Mouse (Mus musculus) heart, embryonic 14.5 days (tissue): ENCODE results near the gene Basp1. TPM values are rescaled to one million over a fixed set of nuclear protein-coding genes. Genes with fewer than 3 reads are reported as not detected.
A peak's percentile ranks its signal among the peaks of the same experiment; 100 is the strongest.

Experiments used
- ATAC-seq: fragments of 200-750 bp; cut with Nextera tagmentation; 2 replicates; pipeline ENCODE4 v1.8.0; 2017; ENCODE audit warnings: low read depth, moderate TSS enrichment; ENCODE audit not compliant: insufficient number of reproducible peaks, insufficient read depth, low FRiP score
- H3K27ac ChIP-seq, 2 experiments: fragments of 200-500 bp in 1 of 2; fragments of 300-500 bp in 1 of 2; sonication (generic) in 1 of 2; replicated peaks in 1 of 2; 2 replicates each; pipeline ENCODE4 v1.5.1; 2012 to 2014; ENCODE audit warnings: low read depth in 2 of 2, low read length in 2 of 2, control low read depth in 1 of 2, mild to moderate bottlenecking in 1 of 2, mixed read lengths in 1 of 2; ENCODE audit not compliant: control insufficient read depth in 1 of 2, insufficient read depth in 1 of 2
- H3K27me3 ChIP-seq: fragments of 300-500 bp; sonication (generic); 2 replicates; pipeline ENCODE4 v1.6.1; 2014; ENCODE audit warnings: mild to moderate bottlenecking, low read length, control low read depth; ENCODE audit not compliant: control insufficient read depth, insufficient read depth
- H3K36me3 ChIP-seq: fragments of 300-500 bp; sonication (generic); 2 replicates; pipeline ENCODE4 v1.6.1; 2014; ENCODE audit warnings: mild to moderate bottlenecking, control low read depth, low read length, mixed read lengths; ENCODE audit not compliant: control insufficient read depth, insufficient read depth
- H3K4me1 ChIP-seq, 2 experiments: fragments of 200-500 bp in 1 of 2; fragments of 300-500 bp in 1 of 2; sonication (generic) in 1 of 2; 2 replicates each; pipeline ENCODE4 v1.6.1; 2012 to 2014; ENCODE audit warnings: low read length in 2 of 2, control low read depth in 1 of 2, mixed read lengths in 1 of 2; ENCODE audit not compliant: control insufficient read depth in 2 of 2, insufficient read depth in 2 of 2
- H3K4me2 ChIP-seq: fragments of 300-500 bp; sonication (generic); 2 replicates; pipeline ENCODE4 v1.6.1; 2014; ENCODE audit warnings: mild to moderate bottlenecking, low read length
- H3K4me3 ChIP-seq, 2 experiments: fragments of 200-500 bp in 1 of 2; fragments of 300-500 bp in 1 of 2; sonication (generic) in 1 of 2; 2 replicates each; pipeline ENCODE4 v1.5.1; 2012 to 2014; ENCODE audit warnings: low read length in 2 of 2, mild to moderate bottlenecking in 2 of 2, control low read depth in 1 of 2, low read depth in 1 of 2, moderate library complexity in 1 of 2; ENCODE audit not compliant: control insufficient read depth in 1 of 2, insufficient read depth in 1 of 2
- H3K9ac ChIP-seq: fragments of 300-500 bp; sonication (generic); 2 replicates; pipeline ENCODE4 v1.6.1; 2014; ENCODE audit warnings: mild to moderate bottlenecking, low read length
- H3K9me3 ChIP-seq: fragments of 300-500 bp; sonication (generic); 2 replicates; pipeline ENCODE4 v1.6.1; 2016; ENCODE audit warnings: low read length, control low read depth; ENCODE audit not compliant: control insufficient read depth
- WGBS: fragments of 180-500 bp; shearing (Covaris S2); extraction: QIAGEN DNeasy Blood & Tissue Kit; methylation state at CpG from one replicate; pipeline ENCODE4 v1.1.7; 2014; 5-methylcytosine and 5-hydroxymethylcytosine counted together
- polyA plus RNA-seq: library from polyadenylated mRNA; unstranded; fragments of >200 nt; fragmentation: Nextera tagmentation; extraction: Ambion mirVana; gene quantifications from 2 replicates; pipeline ENCODE4 v1.2.1, GENCODE M21; 2014

Basp1 gene
- polyA plus RNA-seq, 1 experiment from 2014 or later = 9.4 TPM

- peak; percentile 31; the same call in 1 of the 2 replicates for ATAC-seq
- Histone ChIP-seq H3K27ac (no peak overlapping the region), H3K4me3 (peak overlapping the region; percentile 48 to 54), H3K4me2 (peak overlapping the region; percentile 86), H3K9ac (peak overlapping the region; percentile 78), H3K36me3 (no peaks in the 10 kb centered on the region), H3K4me1 (peaks cover 0 to 5% of the 10 kb centered on the region in 2 experiments; a peak in 1 of 4 replicates), H3K9me3 (no peaks in the 10 kb centered on the region), H3K27me3 (no peaks in the 10 kb centered on the region)
- 8% methylated on average over 75 of the region's 97 CpGs for WGBS
Measured at GRCm38 (mm10) chr15:25364160-25364818, 49.3 kb downstream of the Basp1 start.

- no peaks in the 10 kb centered on the region for H3K9me3 ChIP-seq
- ATAC-seq = no peak
- H3K4me2 ChIP-seq = peak overlapping the region; percentile 86
- no peaks in the 10 kb centered on the region for H3K36me3 ChIP-seq
- peak overlapping the region in 1 of 2 experiments; percentile 54; a peak in 2 of 4 replicates for H3K4me3 ChIP-seq
- H3K27me3 ChIP-seq = no peaks in the 10 kb centered on the region
- H3K4me1 ChIP-seq = peaks cover 0 to 5% of the 10 kb centered on the region in 2 experiments; a peak in 1 of 4 replicates
- H3K9ac ChIP-seq = no peak overlapping the region
- WGBS = 88% methylated on average over 9 of the region's 9 CpGs
- H3K27ac ChIP-seq = no peak overlapping the region
Measured at GRCm38 (mm10) chr15:25363636-25364035, 49.9 kb downstream of the Basp1 start.

- H3K27ac ChIP-seq = no peak overlapping the region
- H3K27me3 ChIP-seq = no peaks in the 10 kb centered on the region
- no peak overlapping the region for H3K4me2 ChIP-seq
- WGBS = 63% methylated on average over 5 of the region's 5 CpGs
- peaks cover 0 to 5% of the 10 kb centered on the region in 2 experiments; a peak in 1 of 4 replicates for H3K4me1 ChIP-seq
- no peak overlapping the region for H3K9ac ChIP-seq
- no peak overlapping the region for H3K4me3 ChIP-seq
- no peaks in the 10 kb centered on the region for H3K9me3 ChIP-seq
- no peaks in the 10 kb centered on the region for H3K36me3 ChIP-seq
- ATAC-seq = no peak
Measured at GRCm38 (mm10) chr15:25360825-25361224, 52.7 kb downstream of the Basp1 start.

- WGBS = 33% methylated on average over 14 of the region's 14 CpGs
- Histone ChIP-seq H3K4me1 (no peaks in the 10 kb centered on the region), H3K9ac (0 out of 2 replicates have a peak overlapping the region, but pooled peaks have one; percentile 21), H3K27me3 (no peaks in the 10 kb centered on the region), H3K36me3 (no peaks in the 10 kb centered on the region), H3K27ac (no peak overlapping the region), H3K9me3 (no peaks in the 10 kb centered on the region), H3K4me3 (peak overlapping the region; percentile 26 to 30), H3K4me2 (peak overlapping the region; percentile 60)
- ATAC-seq = no peak
Measured at GRCm38 (mm10) chr15:25358680-25359097, 54.9 kb downstream of the Basp1 start.

GRCm38 (mm10) chr15:25355339-25355738, 58.2 kb downstream of the Basp1 start:
- Histone ChIP-seq H3K9ac (no peak overlapping the region), H3K4me3 (no peak overlapping the region), H3K27me3 (no peaks in the 10 kb centered on the region), H3K9me3 (no peaks in the 10 kb centered on the region), H3K36me3 (no peaks in the 10 kb centered on the region), H3K4me2 (no peak overlapping the region), H3K4me1 (no peaks in the 10 kb centered on the region), H3K27ac (no peak overlapping the region)
- no peak for ATAC-seq
- WGBS = 60% methylated on average over 5 of the region's 5 CpGs

GRCm38 (mm10) chr15:25354738-25355137, 58.8 kb downstream of the Basp1 start:
- no peaks in the 10 kb centered on the region for H3K36me3 ChIP-seq
- no peak overlapping the region for H3K9ac ChIP-seq
- ATAC-seq = no peak
- H3K4me2 ChIP-seq = no peak overlapping the region
- no peak overlapping the region for H3K4me3 ChIP-seq
- no peaks in the 10 kb centered on the region for H3K4me1 ChIP-seq
- 60% methylated on average over 6 of the region's 6 CpGs for WGBS
- no peaks in the 10 kb centered on the region for H3K27me3 ChIP-seq
- no peaks in the 10 kb centered on the region for H3K9me3 ChIP-seq
- no peak overlapping the region for H3K27ac ChIP-seq

GRCm38 (mm10) chr15:25353498-25353897, 60.1 kb downstream of the Basp1 start:
- no peak overlapping the region for H3K4me3 ChIP-seq
- H3K9ac ChIP-seq = no peak overlapping the region
- no peak overlapping the region for H3K4me2 ChIP-seq
- H3K4me1 ChIP-seq = no peaks in the 10 kb centered on the region
- no peaks in the 10 kb centered on the region for H3K27me3 ChIP-seq
- H3K36me3 ChIP-seq = no peaks in the 10 kb centered on the region
- H3K9me3 ChIP-seq = no peaks in the 10 kb centered on the region; the same call in 1 of the 2 replicates
- WGBS = 67% methylated on average over 6 of the region's 6 CpGs
- no peak overlapping the region for H3K27ac ChIP-seq
- ATAC-seq = no peak

- Histone ChIP-seq H3K9me3 (no peaks in the 10 kb centered on the region), H3K27ac (no peak overlapping the region), H3K36me3 (no peaks in the 10 kb centered on the region), H3K4me2 (no peak overlapping the region), H3K9ac (no peak overlapping the region), H3K4me3 (no peak overlapping the region), H3K27me3 (no peaks in the 10 kb centered on the region), H3K4me1 (no peaks in the 10 kb centered on the region)
- no peak for ATAC-seq
- 73% methylated on average over 6 of the region's 6 CpGs for WGBS
Measured at GRCm38 (mm10) chr15:25343263-25343662, 70.3 kb downstream of the Basp1 start.
